Comparison of ENCODE assay signal across 28 mouse cellular contexts in the genomic region with DNA sequence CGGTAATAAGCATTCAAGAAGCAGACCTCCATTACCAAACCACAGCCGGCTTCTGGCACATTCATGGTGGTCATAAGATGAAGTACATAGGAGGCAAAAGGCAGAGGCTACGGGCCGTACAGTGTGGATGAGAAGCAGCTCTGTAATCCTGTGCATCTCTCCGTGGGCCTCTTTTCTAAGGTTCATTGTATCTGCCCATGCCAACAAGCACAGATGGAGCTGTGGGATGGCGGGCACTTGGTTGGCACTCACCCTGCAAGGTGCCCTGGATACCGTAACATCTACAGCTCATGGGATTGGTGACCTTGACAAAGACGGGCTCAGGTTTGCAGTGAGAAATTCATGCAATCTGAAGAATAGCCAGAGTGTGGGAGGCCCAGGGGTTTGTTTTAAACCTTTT. TPM values are rescaled to one million over a fixed set of nuclear protein-coding genes. Genes with fewer than 3 reads are reported as not detected.
DNase-seq lines count a peak whose midpoint lies in the region; ATAC-seq and TF ChIP-seq lines count a peak whose summit lies in the region.
"Had no signal": no experiment of that assay in that cellular context is flagged by ENCODE, and none has a peak within 500 bp of the region (broad histone marks: within the 10 kb centered on the region; RNA-seq: fewer than 3 reads in every experiment).

No protein-coding gene starts in this region.

- H3K4me3 ChIP-seq in layer of hippocampus, adult 2 months: no peak overlapping the region
- no peak overlapping the region for H3K4me3 ChIP-seq in cerebellum, adult 2 months (replicated peaks; ENCODE audit: insufficient read depth, low read depth, low read length)
- H3K4me3 ChIP-seq: embryonic facial prominence, embryonic 12.5 days; heart, adult 2 months; heart, embryonic 13.5 days; hindbrain, embryonic 12.5 days; intestine, embryonic 15.5 days; liver, embryonic 13.5 days; megakaryocyte, embryonic 14.5 days had no signal

- ATAC-seq in cerebellum, adult (ENCODE audit: insufficient number of reproducible peaks, low FRiP score, low TSS enrichment): peak; percentile 95
- ATAC-seq: forebrain, postnatal 0 days; intestine, embryonic 15.5 days; midbrain, embryonic 16.5 days; Patski had no signal

- no peak for DNase-seq in layer of hippocampus, adult 2 months (ENCODE audit: low spot score in 2 of 2)
- no peak for DNase-seq in layer of hippocampus, postnatal 36 days
- peak; percentile 89 to 95 for DNase-seq in cerebellum, adult 2 months
- DNase-seq in cerebellum, postnatal 25 days: peak; percentile 87 to 90
- DNase-seq in right cerebral cortex, postnatal 25 days: no peak
- DNase-seq in lung, postnatal 10 days: no peak
- DNase-seq: forebrain, postnatal 0 days; gastrocnemius, postnatal 36 days; heart, adult 2 months; heart, postnatal 14 days; kidney, adult 8-10 months; kidney, postnatal 14 days; liver, embryonic 13.5 days; lung, adult 2 months; lung, postnatal 36 days; spleen, adult 18-20 months had no signal

- no peaks in the 10 kb centered on the region for H3K27me3 ChIP-seq in cerebellum, adult 2 months (ENCODE audit: control insufficient read depth, insufficient read depth, low read length)
- H3K27me3 ChIP-seq: CH12.LX; embryonic facial prominence, embryonic 12.5 days; heart, embryonic 13.5 days; hindbrain, embryonic 12.5 days; intestine, embryonic 15.5 days; liver, embryonic 13.5 days; Patski had no signal

- 8% methylated on average over 8 of the region's 8 CpGs for WGBS in cerebellum, adult 2 months

- TF ChIP-seq CTCF in layer of hippocampus, adult 2 months (conservative IDR thresholded peaks at IDR 0.05): no peak
- no peak for TF ChIP-seq CTCF in cerebellum, adult 2 months (IDR thresholded peaks at IDR 0.05; ENCODE audit: borderline replicate concordance, insufficient read depth, low read depth, low read length)

- H3K27ac ChIP-seq in layer of hippocampus, adult 2 months: 0 out of 2 replicates have a peak overlapping the region, but pooled peaks have one; percentile 7
- peak overlapping the region; percentile 88 for H3K27ac ChIP-seq in cerebellum, adult 2 months (ENCODE audit: insufficient read depth, low read length)
- H3K27ac ChIP-seq: embryonic facial prominence, embryonic 12.5 days; heart, adult 2 months; heart, embryonic 13.5 days; hindbrain, embryonic 12.5 days; intestine, embryonic 15.5 days; liver, embryonic 13.5 days had no signal

- peak; percentile 45; the same call in 1 of the 2 replicates for TF ChIP-seq POLR2A in cerebellum, adult 2 months (IDR thresholded peaks at IDR 0.05; ENCODE audit: borderline replicate concordance, insufficient read depth, low read length)

- peaks cover 39% of the 10 kb centered on the region for H3K4me1 ChIP-seq in cerebellum, adult 2 months (ENCODE audit: control insufficient read depth, insufficient read depth, low read length)
- H3K4me1 ChIP-seq: embryonic facial prominence, embryonic 12.5 days; intestine, embryonic 15.5 days had no signal

RNA-seq across cellular contexts. Expression of a gene that starts 53.4 kb away (rescaled TPM):
- total RNA-seq in layer of hippocampus, adult 2 months (2021): 1 to 10 TPM; 1.1 to 1.4 TPM
- total RNA-seq in layer of hippocampus, postnatal 36 days (2021): under 1 TPM; 0.75 to 0.83 TPM
- polyA plus RNA-seq in cerebellum, adult 2 months (2012; rRNA removed): 1.4 and 1.6 TPM in 2 replicates
- total RNA-seq: G1E; gastrocnemius, adult 18-20 months; gastrocnemius, postnatal 36 days; heart, postnatal 14 days had no signal
- polyA plus RNA-seq: G1E; testis, adult 2 months had no signal

RNA-seq across cellular contexts. Expression of a gene that starts 54.2 kb away (rescaled TPM):
- 10 to 100 TPM; 64.3 to 65.7 TPM for total RNA-seq in layer of hippocampus, adult 2 months (2021)
- total RNA-seq in layer of hippocampus, postnatal 36 days (2021): 10 to 100 TPM; 65.0 to 65.7 TPM
- polyA plus RNA-seq in cerebellum, adult 2 months (2012; rRNA removed): 79.8 and 89.8 TPM in 2 replicates
- polyA plus RNA-seq: G1E had no signal

Comparison
In these comparisons a context has a peak if more than half of its experiments do, and no peak if none do; other contexts are left out.
1. DNase-seq: peak in cerebellum, adult 2 months (2 of 2) and cerebellum, postnatal 25 days (2 of 2); none in layer of hippocampus, adult 2 months (0 of 2), layer of hippocampus, postnatal 36 days (0 of 2), right cerebral cortex, postnatal 25 days (single experiment) and lung, postnatal 10 days (single experiment).